Mouse (Mus musculus) 416B (cell line): ENCODE measurements around the gene Ifi27l2a.

Experiments used
- DNase-seq: peaks from one replicate; pipeline ENCODE4 v3.0.0; 2011; ENCODE audit warnings: low read depth

Gene Ifi27l2a

DNA sequence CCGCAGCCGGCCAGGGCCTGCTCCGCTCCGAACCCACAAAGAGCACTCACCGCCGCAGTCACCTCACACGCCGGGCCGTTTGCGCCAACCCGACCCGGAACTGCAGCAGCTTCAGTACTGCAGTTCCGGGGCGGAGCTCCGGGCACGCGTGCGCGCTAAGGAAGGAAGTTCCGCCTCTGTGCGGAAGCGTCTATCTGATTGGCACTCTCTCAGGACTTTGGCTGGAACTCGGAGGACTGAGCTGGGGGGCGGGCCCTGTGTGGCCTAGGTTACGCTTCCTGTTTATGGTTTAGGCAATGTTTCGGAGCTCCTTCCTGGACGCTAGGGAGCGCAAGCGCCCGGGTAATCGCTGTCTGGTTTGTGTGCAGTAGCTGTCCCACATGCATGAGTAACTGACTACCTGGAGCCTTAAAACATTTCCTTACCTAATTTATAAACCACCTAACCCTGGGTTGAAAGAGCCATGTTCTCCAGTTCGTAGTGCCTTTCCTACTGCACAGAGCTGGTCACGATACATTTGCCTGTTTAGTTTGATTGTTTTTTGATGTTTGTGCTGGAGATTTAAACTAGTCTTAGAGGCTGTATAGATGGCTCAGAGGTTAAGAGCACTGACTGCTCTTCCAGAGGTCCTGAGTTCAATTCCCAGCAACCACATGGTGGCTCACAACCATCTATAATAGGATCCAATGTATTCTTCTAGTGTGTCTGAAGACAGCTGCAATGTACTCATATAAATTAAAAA is 17.6 kb downstream of the Ifi27l2a start, which contains the start of gene Ddx24:
Gene Ddx24, minus strand, starts transcription at position 102 of the 742 bp plus-strand sequence.
- peak; percentile 99 for DNase-seq

DNA sequence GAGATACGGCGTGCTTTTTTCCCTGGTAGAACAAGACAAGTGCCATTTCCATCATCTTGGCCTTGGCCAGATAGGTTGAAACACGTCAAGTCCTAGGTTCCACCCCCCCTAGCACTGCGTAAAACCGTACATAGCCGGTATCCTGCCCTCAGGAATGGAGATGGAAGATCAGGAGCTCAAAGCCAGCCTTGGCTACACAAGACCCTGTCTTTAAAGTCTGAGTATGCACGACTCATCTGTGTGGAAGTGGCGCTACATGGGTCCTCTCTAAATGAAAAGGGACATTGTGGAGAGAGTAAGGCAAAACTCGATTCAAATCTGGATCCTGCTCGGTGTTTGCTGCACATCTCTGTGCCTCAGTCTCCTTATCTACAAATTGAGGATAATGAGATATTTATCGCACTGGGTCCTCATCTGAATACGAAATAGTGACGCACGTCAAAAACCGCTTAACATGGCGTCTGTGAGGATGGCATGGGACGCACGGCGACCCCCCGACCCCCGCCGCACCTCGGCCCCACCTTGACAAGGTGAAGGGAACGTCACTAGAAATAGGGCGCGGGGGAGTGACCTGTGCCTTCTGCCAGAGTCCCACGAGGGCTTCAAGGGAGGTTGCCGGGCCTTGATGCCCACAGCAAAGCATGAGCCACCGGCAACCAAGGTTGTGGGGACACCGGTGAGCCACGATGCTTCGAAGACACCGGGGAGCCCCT is 18.3 kb downstream of the Ifi27l2a start:
- no peak for DNase-seq

DNA sequence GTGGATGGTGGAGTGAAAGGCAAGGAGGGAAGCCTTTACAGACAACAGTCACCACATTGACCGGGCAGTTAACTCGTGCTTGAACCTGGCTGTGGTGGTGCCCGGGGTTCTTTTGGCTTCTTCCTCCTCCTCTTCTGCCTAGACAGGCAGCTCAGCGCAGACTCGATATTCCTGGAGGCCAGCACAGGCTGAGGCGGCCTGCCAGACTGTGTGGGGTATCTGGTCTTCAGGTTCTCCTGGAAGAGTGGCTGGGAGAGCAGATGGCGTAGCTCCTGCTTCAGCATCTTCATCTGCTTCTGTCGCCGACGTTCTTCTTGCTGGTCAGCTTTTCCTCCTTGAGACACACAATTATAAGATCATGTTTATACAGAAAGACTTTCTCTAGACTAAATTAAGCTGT is 35.3 kb downstream of the Ifi27l2a start:
- DNase-seq: no peak

DNA sequence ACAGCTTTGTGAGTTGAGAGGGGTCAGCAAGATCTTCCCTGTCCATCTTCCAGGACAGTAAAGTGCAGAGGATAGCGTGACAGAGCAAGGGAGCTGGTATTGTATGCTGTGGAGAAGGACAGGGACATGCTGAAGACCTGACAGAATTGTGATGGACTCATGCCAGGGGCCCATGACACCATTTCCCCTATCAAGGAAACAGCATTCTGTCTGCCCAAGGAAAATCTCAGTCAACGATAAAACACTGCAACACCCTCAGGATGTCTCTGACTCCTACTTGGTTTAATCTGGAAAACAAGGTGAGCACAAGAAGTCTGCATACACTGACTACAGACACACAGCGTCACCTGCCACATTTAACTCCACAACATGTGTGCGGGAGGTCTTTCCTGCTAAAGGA is 35.8 kb downstream of the Ifi27l2a start, which contains the start of gene 9330161L09Rik:
Gene 9330161L09Rik, minus strand, starts transcription at position 101 of the 400 bp plus-strand sequence.
- no peak for DNase-seq

DNA sequence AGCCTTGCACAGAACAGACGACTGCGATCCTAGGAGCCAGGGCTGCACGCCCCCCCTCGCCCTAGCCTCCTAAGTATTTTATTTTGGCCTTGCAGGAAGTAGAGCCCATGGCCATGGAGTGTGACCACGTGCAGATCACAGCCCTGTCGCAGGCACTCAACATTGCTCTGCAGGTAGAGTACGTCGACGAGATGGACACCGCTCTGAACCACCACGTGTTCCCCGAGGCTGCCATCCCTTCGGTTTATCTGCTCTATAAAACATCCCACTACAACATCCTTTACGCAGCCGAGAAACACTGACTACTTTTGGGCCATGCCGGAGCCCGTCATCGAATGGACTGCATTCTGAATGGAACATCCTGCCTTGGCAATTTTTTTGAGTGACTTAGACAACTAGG is 39.3 kb downstream of the Ifi27l2a start:
- no peak for DNase-seq

DNA sequence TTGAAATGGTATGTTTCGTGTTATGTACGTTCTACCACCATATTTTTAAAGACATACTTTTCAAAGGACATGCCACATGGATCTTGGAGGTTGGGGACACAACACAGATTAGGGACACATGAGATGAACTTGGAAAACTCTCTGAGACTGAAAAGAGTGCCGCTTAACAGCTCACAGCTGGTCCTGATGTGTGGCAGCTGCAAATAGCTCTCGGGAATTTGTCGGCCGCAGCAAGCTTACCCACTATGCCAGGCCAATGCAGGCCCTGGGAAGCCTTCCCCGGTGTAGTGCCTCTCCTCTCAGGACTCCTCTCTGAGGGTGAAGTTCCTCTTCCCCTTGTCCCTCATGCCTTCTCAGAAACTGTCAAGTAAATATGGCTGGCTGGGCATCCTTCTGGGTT is 46.7 kb downstream of the Ifi27l2a start:
- no peak for DNase-seq

DNA sequence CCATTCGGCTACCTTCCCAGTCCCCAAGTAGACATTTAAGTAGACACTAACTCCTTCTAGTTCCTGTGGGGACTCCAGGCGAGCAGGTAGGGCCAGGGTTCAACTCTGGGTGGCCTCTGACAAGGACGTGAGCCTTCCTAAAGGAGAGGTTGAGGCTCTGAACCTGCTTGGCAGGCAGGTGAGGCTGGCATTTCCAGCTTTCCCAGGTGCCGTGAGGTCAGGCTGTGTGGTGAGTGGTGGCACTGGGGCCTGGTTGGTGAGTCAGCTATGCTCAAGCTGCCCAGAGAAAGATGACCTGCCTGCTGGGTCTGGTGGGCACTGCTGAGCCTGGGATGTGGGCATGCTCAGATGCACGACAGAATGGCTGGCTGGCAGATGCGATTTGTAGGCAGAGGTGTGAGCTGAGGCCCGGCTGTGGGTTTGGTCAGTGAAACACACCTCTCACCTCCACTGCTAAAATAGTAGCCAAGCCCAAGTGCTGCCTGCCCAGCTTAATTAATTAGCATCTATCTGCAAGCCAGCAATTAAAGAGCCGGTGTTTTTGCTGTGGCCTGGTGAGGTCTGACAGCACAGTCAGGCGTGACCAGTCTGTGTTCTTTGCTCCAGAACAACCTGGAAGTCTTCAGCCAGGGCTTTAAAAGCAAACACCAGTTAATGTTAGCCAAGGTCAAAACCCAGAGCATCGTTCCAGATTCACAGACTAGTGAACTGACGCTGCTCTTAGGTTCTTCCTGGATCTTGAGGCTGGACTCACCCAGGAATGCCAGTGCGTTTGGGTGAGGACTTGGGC is 47.8 kb downstream of the Ifi27l2a start:
- DNase-seq: no peak

DNA sequence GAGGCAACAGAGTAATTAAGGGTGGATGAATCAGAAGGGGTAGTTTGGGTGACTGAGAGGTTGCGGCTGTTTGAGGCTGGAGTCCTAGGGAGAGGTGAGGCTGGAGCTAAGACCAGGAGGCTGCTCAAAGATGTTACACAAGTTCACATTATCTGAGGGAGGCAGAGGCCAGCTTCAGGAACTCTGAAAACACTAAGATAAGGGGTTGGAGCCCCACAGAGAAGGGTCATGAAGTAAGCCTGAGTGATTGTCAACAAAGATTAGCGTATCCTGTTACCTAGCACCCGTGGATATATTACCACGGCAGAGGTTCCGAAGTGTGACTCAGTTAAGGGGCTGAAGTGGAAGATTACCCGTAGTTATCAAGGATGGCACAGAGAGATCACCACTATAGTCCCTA is 50.0 kb downstream of the Ifi27l2a start:
- DNase-seq: peak; percentile 94
